Mouse (Mus musculus) liver, embryonic 11.5 days (tissue): ENCODE results near the gene Mmel1. TPM values are rescaled to one million over a fixed set of nuclear protein-coding genes. Genes with fewer than 3 reads are reported as not detected.

Experiments used
- ATAC-seq: fragments of 200-750 bp; cut with Nextera tagmentation; replicated peaks from 2 replicates; pipeline ENCODE4 v1.8.0; 2017; ENCODE audit warnings: moderate number of reproducible peaks, mild to moderate bottlenecking, moderate TSS enrichment, moderate library complexity; ENCODE audit not compliant: low FRiP score
- DNase-seq: peaks from one replicate; pipeline ENCODE4 v3.0.0-alpha.2; 2017; ENCODE audit warnings: low spot score
- H3K27ac ChIP-seq: fragments of 300-500 bp; sonication (generic); 2 replicates; pipeline ENCODE4 v1.5.1; 2014; ENCODE audit warnings: mild to moderate bottlenecking, low read depth, low read length, control low read depth
- H3K27me3 ChIP-seq: fragments of 300-500 bp; sonication (generic); replicated peaks from 2 replicates; pipeline ENCODE4 v1.6.1; 2014; ENCODE audit warnings: low read length, mixed read lengths; ENCODE audit not compliant: control insufficient read depth, insufficient read depth
- H3K36me3 ChIP-seq: fragments of 300-500 bp; sonication (generic); 2 replicates; pipeline ENCODE4 v1.6.1; 2014; ENCODE audit warnings: mild to moderate bottlenecking, low read length, moderate library complexity, mixed read lengths; ENCODE audit not compliant: control insufficient read depth, insufficient read depth
- H3K4me1 ChIP-seq: fragments of 300-500 bp; sonication (generic); replicated peaks from 2 replicates; pipeline ENCODE4 v1.6.1; 2014; ENCODE audit warnings: low read length, mixed read lengths; ENCODE audit not compliant: control insufficient read depth, insufficient read depth
- H3K4me2 ChIP-seq: fragments of 300-500 bp; sonication (generic); 2 replicates; pipeline ENCODE4 v1.6.1; 2014; ENCODE audit warnings: mild to moderate bottlenecking, control low read depth, moderate library complexity
- H3K4me3 ChIP-seq: fragments of 300-500 bp; sonication (generic); 2 replicates; pipeline ENCODE4 v1.5.1; 2014; ENCODE audit warnings: low read depth, low read length, control low read depth
- H3K9ac ChIP-seq: fragments of 300-500 bp; sonication (generic); 2 replicates; pipeline ENCODE4 v1.6.1; 2014; ENCODE audit warnings: low read depth, low read length, control low read depth
- H3K9me3 ChIP-seq: fragments of 300-500 bp; sonication (generic); 2 replicates; pipeline ENCODE4 v1.6.1; 2016; ENCODE audit warnings: low read length, inconsistent platforms, mixed read lengths; ENCODE audit not compliant: control insufficient read depth
- WGBS: fragments of 180-500 bp; shearing (Covaris S2); extraction: QIAGEN DNeasy Blood & Tissue Kit; methylation state at CpG from one replicate; pipeline ENCODE4 v1.1.7; 2014; 5-methylcytosine and 5-hydroxymethylcytosine counted together
- polyA plus RNA-seq: library from polyadenylated mRNA; unstranded; fragments of >200 nt; fragmentation: Nextera tagmentation; extraction: Ambion mirVana; gene quantifications from 2 replicates; pipeline ENCODE4 v1.2.1, GENCODE M21; 2014

Gene Mmel1
- 0.25 and 0.31 TPM in 2 replicates for polyA plus RNA-seq

- WGBS, result 75% methylated on average over 7 of the region's 7 CpGs
- no peak for ATAC-seq
- 0 out of 2 replicates have a peak, but pooled peaks cover 7% of the 10 kb centered on the region for H3K27me3 ChIP-seq
These were observed at the start of gene Mmel1 for GRCm38 (mm10) chr4:154869440-154869839. Gene Mmel1, plus strand, starts transcription at chr4:154869585.

GRCm38 (mm10) chr4:154825662-154826061 lies 43.7 kb upstream of the Mmel1 start:
- Histone ChIP-seq H3K27ac (no peak overlapping the region), H3K27me3 (no peaks in the 10 kb centered on the region), H3K36me3 (no peaks in the 10 kb centered on the region), H3K4me1 (no peaks in the 10 kb centered on the region), H3K9ac (no peak overlapping the region), H3K9me3 (no peaks in the 10 kb centered on the region), H3K4me2 (no peak overlapping the region), H3K4me3 (no peak overlapping the region)
- no peak; the same call in 1 of the 2 replicates for ATAC-seq
- peak; percentile 39 for DNase-seq
- 34% methylated on average over 6 of the region's 6 CpGs for WGBS

More at GRCm38 (mm10) chr4:154869440-154869839, at the start of gene Mmel1:
- H3K4me1 ChIP-seq, result no peaks in the 10 kb centered on the region; the same call in none of the 2 replicates
- DNase-seq, result no peak
- H3K36me3 ChIP-seq, result no peaks in the 10 kb centered on the region
- H3K4me3 ChIP-seq, result no peak within 1 kb of the TSS
- H3K27ac ChIP-seq, result no peak within 1 kb of the TSS
- no peaks in the 10 kb centered on the region for H3K9me3 ChIP-seq
- no peak within 1 kb of the TSS for H3K4me2 ChIP-seq
- H3K9ac ChIP-seq, result no peak within 1 kb of the TSS

GRCm38 (mm10) chr4:154826224-154826623 lies 43.2 kb upstream of the Mmel1 start:
- no peak overlapping the region for H3K4me2 ChIP-seq
- WGBS, result 51% methylated on average over 7 of the region's 7 CpGs
- no peak overlapping the region for H3K9ac ChIP-seq
- no peaks in the 10 kb centered on the region for H3K36me3 ChIP-seq
- H3K27ac ChIP-seq, result no peak overlapping the region
- no peaks in the 10 kb centered on the region for H3K4me1 ChIP-seq
- no peak for DNase-seq
- no peaks in the 10 kb centered on the region for H3K27me3 ChIP-seq
- ATAC-seq, result no peak
- no peaks in the 10 kb centered on the region for H3K9me3 ChIP-seq
- H3K4me3 ChIP-seq, result no peak overlapping the region

DNA sequence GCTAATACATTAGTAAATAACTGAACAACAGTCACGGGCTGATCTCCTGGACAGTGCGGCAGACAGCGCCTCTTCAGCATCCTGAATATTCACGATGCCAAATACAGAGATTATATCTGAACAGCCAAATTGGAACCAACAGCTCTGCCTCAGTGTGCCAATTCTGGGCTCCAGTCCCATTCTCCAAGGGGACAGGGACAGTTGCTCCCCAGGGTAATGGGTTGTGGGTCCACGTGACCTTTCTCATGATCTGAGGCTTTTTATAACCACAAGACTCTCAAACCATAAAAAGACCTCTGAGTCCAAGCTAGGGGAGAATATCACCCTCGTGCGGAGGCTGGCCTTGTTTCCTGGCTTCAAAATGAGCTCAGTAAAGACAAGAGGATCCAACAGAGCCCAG lies 42.2 kb upstream of the Mmel1 start:
- Histone ChIP-seq H3K27ac (no peak overlapping the region), H3K4me1 (no peaks in the 10 kb centered on the region), H3K27me3 (no peaks in the 10 kb centered on the region), H3K4me2 (no peak overlapping the region), H3K9me3 (no peaks in the 10 kb centered on the region), H3K9ac (no peak overlapping the region), H3K4me3 (no peak overlapping the region), H3K36me3 (no peaks in the 10 kb centered on the region)
- WGBS, result 75% methylated on average over 7 of the region's 7 CpGs
- ATAC-seq, result no peak
- no peak for DNase-seq

DNA sequence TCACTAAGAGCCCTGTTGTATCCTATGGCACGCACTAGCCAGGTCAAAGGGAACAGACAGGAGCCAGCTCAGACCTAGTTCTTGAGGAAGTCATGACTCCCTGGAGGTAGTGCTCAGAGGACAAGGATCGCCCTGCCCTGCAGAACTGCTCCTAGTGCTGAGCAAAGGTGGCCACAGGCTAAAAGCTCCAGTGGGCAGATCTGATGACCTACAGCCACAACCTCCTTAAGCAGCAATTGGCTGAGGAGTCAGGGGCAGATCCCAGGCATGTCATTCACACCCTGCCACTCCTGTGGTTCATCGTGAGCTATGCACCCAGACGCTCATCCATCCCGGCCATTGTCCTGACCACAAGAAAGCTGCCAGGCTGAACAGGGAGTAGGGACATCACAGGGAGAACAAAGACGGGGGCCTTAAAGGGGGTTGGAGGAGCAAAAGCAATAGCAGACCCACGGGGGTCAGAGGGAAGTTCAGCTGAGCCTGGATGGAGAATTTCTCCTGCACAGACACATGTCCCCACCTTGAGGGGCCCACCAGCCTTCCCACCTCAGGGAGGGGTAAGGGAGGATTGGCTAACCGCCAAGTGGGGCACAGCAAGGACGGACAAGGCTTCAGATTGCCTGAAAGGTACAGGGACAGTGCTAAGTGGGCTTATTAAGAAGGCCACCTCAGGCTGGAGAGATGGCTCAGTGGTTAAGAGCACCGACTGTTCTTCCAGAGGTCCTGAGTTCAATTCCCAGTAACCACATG lies 41.3 kb upstream of the Mmel1 start:
- no peak overlapping the region for H3K9ac ChIP-seq
- no peak for ATAC-seq
- no peaks in the 10 kb centered on the region for H3K4me1 ChIP-seq

GRCm38 (mm10) chr4:154831915-154832573 lies 37.3 kb upstream of the Mmel1 start:
- Histone ChIP-seq H3K9me3 (no peaks in the 10 kb centered on the region), H3K9ac (no peak overlapping the region), H3K4me2 (no peak overlapping the region), H3K4me3 (no peak overlapping the region), H3K4me1 (no peaks in the 10 kb centered on the region), H3K27me3 (no peaks in the 10 kb centered on the region), H3K27ac (no peak overlapping the region), H3K36me3 (no peaks in the 10 kb centered on the region)
- WGBS, result 50% methylated on average over 9 of the region's 9 CpGs
- ATAC-seq, result no peak
- no peak for DNase-seq

More for the DNA sequence above, 41.3 kb upstream of the Mmel1 start:
- no peak overlapping the region for H3K4me3 ChIP-seq
- no peaks in the 10 kb centered on the region for H3K27me3 ChIP-seq
- H3K27ac ChIP-seq, result no peak overlapping the region
- DNase-seq, result no peak
- 58% methylated on average over 10 of the region's 10 CpGs for WGBS
- no peaks in the 10 kb centered on the region for H3K9me3 ChIP-seq
- H3K4me2 ChIP-seq, result no peak overlapping the region
- no peaks in the 10 kb centered on the region for H3K36me3 ChIP-seq

DNA sequence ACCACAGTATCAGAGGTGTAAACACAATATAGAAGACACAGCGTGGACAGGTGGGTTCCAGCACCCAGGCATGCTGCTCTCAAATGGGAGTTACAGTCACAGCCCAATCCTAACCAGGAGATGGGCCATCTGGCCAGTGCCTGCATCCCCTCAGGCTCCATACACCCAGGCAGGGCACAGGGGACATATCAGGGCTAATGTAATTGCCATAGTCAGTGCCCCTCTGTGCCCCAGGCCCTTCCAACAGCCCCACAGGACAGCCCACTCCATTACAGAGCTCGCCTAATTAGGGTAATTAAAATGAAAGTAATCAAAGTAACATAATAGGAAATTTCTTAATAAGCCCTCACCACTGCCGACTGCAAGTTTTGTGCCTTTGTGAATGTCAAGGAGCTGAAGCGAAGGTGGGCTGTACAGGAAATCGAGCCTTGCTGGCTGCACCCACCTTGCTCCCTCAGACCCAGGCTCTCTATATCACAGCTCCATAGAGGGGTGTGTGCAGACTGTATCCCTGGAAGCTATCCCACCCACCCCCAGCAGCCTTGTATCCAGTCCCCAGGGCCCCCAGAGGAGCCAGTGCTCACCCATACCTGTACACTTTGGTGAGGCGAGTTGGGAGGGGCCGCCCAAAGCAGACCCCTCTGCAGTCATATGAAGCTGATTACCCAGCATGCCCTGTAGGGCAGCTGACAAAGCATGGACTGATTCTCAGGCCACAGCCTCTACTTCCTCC lies 33.0 kb upstream of the Mmel1 start:
- Histone ChIP-seq H3K27me3 (no peaks in the 10 kb centered on the region), H3K4me3 (no peak overlapping the region), H3K27ac (no peak overlapping the region), H3K9me3 (no peaks in the 10 kb centered on the region), H3K36me3 (no peaks in the 10 kb centered on the region), H3K4me1 (no peaks in the 10 kb centered on the region), H3K9ac (no peak overlapping the region), H3K4me2 (no peak overlapping the region)
- DNase-seq (no peak), ATAC-seq (no peak)
- WGBS, result 71% methylated on average over 7 of the region's 7 CpGs

- Histone ChIP-seq H3K27me3 (no peaks in the 10 kb centered on the region), H3K4me3 (no peak within 1 kb of the TSS), H3K9me3 (no peaks in the 10 kb centered on the region), H3K27ac (no peak within 1 kb of the TSS), H3K4me1 (no peaks in the 10 kb centered on the region), H3K9ac (no peak within 1 kb of the TSS), H3K36me3 (no peaks in the 10 kb centered on the region), H3K4me2 (no peak within 1 kb of the TSS)
- no peak for ATAC-seq
- WGBS, result 41% methylated on average over 2 of the region's 2 CpGs
- DNase-seq, result peak; percentile 47
These were observed 32.2 kb upstream of the Mmel1 start, which contains the start of gene Ttc34 for GRCm38 (mm10) chr4:154837170-154837569. Gene Ttc34, plus strand, starts transcription at chr4:154837459.
